ENCODE assay signal across 27 mouse cellular contexts in genomic region chr9:44540676-44541075, GRCm38 (mm10). TPM values are rescaled to one million over a fixed set of nuclear protein-coding genes. Genes with fewer than 3 reads are reported as not detected.
DNase-seq lines count a peak whose midpoint lies in the region; ATAC-seq and TF ChIP-seq lines count a peak whose summit lies in the region.
"Had no signal": no experiment of that assay in that cellular context is flagged by ENCODE, and none has a peak within 500 bp of the region (broad histone marks: within the 10 kb centered on the region; RNA-seq: fewer than 3 reads in every experiment).

No protein-coding gene starts in this region.

- WGBS in intestine, embryonic 15.5 days, result 78% methylated on average over 3 of the region's 3 CpGs
- 76% methylated on average over 3 of the region's 3 CpGs for WGBS in lung, postnatal 0 days

- H3K9ac ChIP-seq in intestine, embryonic 15.5 days, result no peak overlapping the region
- no peak overlapping the region for H3K9ac ChIP-seq in lung, postnatal 0 days (replicated peaks; ENCODE audit: low read depth)
- H3K9ac ChIP-seq: embryonic facial prominence, embryonic 13.5 days; embryonic facial prominence, embryonic 15.5 days; forebrain, embryonic 12.5 days had no signal

- H3K27me3 ChIP-seq in splenic B cell, adult 2 months (ENCODE audit: control insufficient read depth, insufficient read depth, low read length, poor library complexity, severe bottlenecking), result no peaks in the 10 kb centered on the region
- no peaks in the 10 kb centered on the region for H3K27me3 ChIP-seq in intestine, embryonic 15.5 days (replicated peaks)
- no peaks in the 10 kb centered on the region for H3K27me3 ChIP-seq in lung, postnatal 0 days (replicated peaks; ENCODE audit: insufficient read depth, low read length)
- H3K27me3 ChIP-seq: CH12.LX; embryonic facial prominence, embryonic 13.5 days; embryonic facial prominence, embryonic 15.5 days; forebrain, embryonic 12.5 days had no signal

- no peaks in the 10 kb centered on the region for H3K36me3 ChIP-seq in splenic B cell, adult 2 months (ENCODE audit: control insufficient read depth, insufficient read depth, low read length, poor library complexity, severe bottlenecking)
- no peaks in the 10 kb centered on the region for H3K36me3 ChIP-seq in intestine, embryonic 15.5 days
- no peaks in the 10 kb centered on the region for H3K36me3 ChIP-seq in lung, postnatal 0 days (ENCODE audit: insufficient read depth, low read length)
- H3K36me3 ChIP-seq: embryonic facial prominence, embryonic 13.5 days; embryonic facial prominence, embryonic 15.5 days; forebrain, embryonic 10.5 days; forebrain, embryonic 12.5 days; G1E had no signal

- no peak for TF ChIP-seq EP300 in lung, postnatal 0 days (IDR thresholded peaks at IDR 0.05)

- H3K4me2 ChIP-seq in intestine, embryonic 15.5 days (replicated peaks), result no peak overlapping the region
- no peak overlapping the region for H3K4me2 ChIP-seq in lung, postnatal 0 days (replicated peaks; ENCODE audit: low read depth, low read length)
- H3K4me2 ChIP-seq: embryonic facial prominence, embryonic 13.5 days; embryonic facial prominence, embryonic 15.5 days; forebrain, embryonic 12.5 days had no signal

- H3K27ac ChIP-seq in bone marrow macrophage, adult 2 months (ENCODE audit: insufficient read depth, low read depth, low read length), result 0 out of 2 replicates have a peak overlapping the region, but pooled peaks have one; percentile 12
- H3K27ac ChIP-seq in intestine, embryonic 15.5 days, result no peak overlapping the region
- H3K27ac ChIP-seq in lung, postnatal 0 days (ENCODE audit: low read length), result no peak overlapping the region
- H3K27ac ChIP-seq: embryonic facial prominence, embryonic 13.5 days; embryonic facial prominence, embryonic 15.5 days had no signal

- no peak for TF ChIP-seq CTCF in bone marrow macrophage, adult 2 months (IDR thresholded peaks at IDR 0.05; ENCODE audit: low read depth, low read length)
- no peak for TF ChIP-seq CTCF in lung, postnatal 0 days (IDR thresholded peaks at IDR 0.05)

- no peak for ATAC-seq in intestine, embryonic 15.5 days
- ATAC-seq in lung, postnatal 0 days, result no peak
- ATAC-seq: activated CD4-positive, CD25-positive, alpha-beta regulatory T cell, adult 4 months; CD4-positive, CD25-positive, alpha-beta regulatory T cell, adult 4 months; forebrain, embryonic 14.5 days; forebrain, embryonic 16.5 days; Patski had no signal

- TF ChIP-seq POLR2A in bone marrow macrophage, adult 2 months (IDR thresholded peaks at IDR 0.05; ENCODE audit: borderline replicate concordance, low read depth, low read length), result no peak

- H3K4me3 ChIP-seq in bone marrow macrophage, adult 2 months (ENCODE audit: insufficient read depth, low read length), result no peak overlapping the region
- no peak overlapping the region for H3K4me3 ChIP-seq in intestine, embryonic 15.5 days (replicated peaks)
- no peak overlapping the region for H3K4me3 ChIP-seq in lung, postnatal 0 days (ENCODE audit: low read depth, low read length)
- H3K4me3 ChIP-seq: embryonic facial prominence, embryonic 13.5 days; embryonic facial prominence, embryonic 15.5 days; erythroblast, embryonic 14.5 days; forebrain, embryonic 10.5 days; forebrain, embryonic 12.5 days had no signal

- H3K9me3 ChIP-seq in intestine, embryonic 15.5 days, result no peaks in the 10 kb centered on the region
- H3K9me3 ChIP-seq in lung, postnatal 0 days (ENCODE audit: low read length), result no peaks in the 10 kb centered on the region
- H3K9me3 ChIP-seq: embryonic facial prominence, embryonic 13.5 days; embryonic facial prominence, embryonic 15.5 days; forebrain, embryonic 10.5 days; forebrain, embryonic 12.5 days; G1E had no signal

- peak; percentile 57 for DNase-seq in 416B (ENCODE audit: low read depth)
- peak; percentile 28 for DNase-seq in splenic B cell, adult 2 months (ENCODE audit: low read depth, low spot score)
- DNase-seq in lung, postnatal 0 days (ENCODE audit: low spot score), result no peak
- DNase-seq: adrenal gland, adult 8-10 months; adrenal gland, postnatal 14 days; adrenal gland, postnatal 36 days; B cell, adult 2 months; cerebellum, adult 11 months; cerebellum, adult 18-20 months; cerebellum, adult 8-10 months; cerebellum, adult 9-11 months; cerebellum, postnatal 14 days; cerebellum, postnatal 36 days had no signal

- H3K4me1 ChIP-seq in bone marrow macrophage, adult 2 months (ENCODE audit: control insufficient read depth, insufficient read depth, low read length), result peaks cover 32% of the 10 kb centered on the region
- H3K4me1 ChIP-seq in intestine, embryonic 15.5 days (replicated peaks), result no peaks in the 10 kb centered on the region
- H3K4me1 ChIP-seq in lung, postnatal 0 days (ENCODE audit: insufficient read depth, low read depth, low read length), result no peaks in the 10 kb centered on the region
- H3K4me1 ChIP-seq: embryonic facial prominence, embryonic 13.5 days; embryonic facial prominence, embryonic 15.5 days had no signal

RNA-seq across cellular contexts. Expression of gene Cxcr5, which starts 21.0 kb away (rescaled TPM):
- polyA plus RNA-seq in bone marrow macrophage, adult 2 months (2012; ENCODE audit: insufficient read depth, insufficient read length, missing spikeins), result not detected in 2 replicates
- polyA plus RNA-seq in intestine, embryonic 15.5 days (2015; fragmentation: Nextera tagmentation; extraction: Ambion mirVana), result 1.3 TPM in 2 replicates
- 0.17 TPM in 2 replicates for polyA plus RNA-seq in lung, postnatal 0 days (2015; fragmentation: Nextera tagmentation; extraction: Ambion mirVana)
- polyA plus RNA-seq: erythroblast, embryonic 14.5 days; forebrain, embryonic 14.5 days; forebrain, embryonic 16.5 days; G1E; Patski had no signal

RNA-seq across cellular contexts. Expression of gene Bcl9l, which starts 58.1 kb away (rescaled TPM):
- polyA plus RNA-seq in bone marrow macrophage, adult 2 months (2012; ENCODE audit: insufficient read depth, insufficient read length, missing spikeins), result 6.7 and 9.5 TPM in 2 replicates
- 7.5 and 7.8 TPM in 2 replicates for polyA plus RNA-seq in intestine, embryonic 15.5 days (2015; fragmentation: Nextera tagmentation; extraction: Ambion mirVana)
- 10.7 and 12.3 TPM in 2 replicates for polyA plus RNA-seq in lung, postnatal 0 days (2015; fragmentation: Nextera tagmentation; extraction: Ambion mirVana)
